Mouse (Mus musculus) gastrocnemius, postnatal 14 days (tissue): ENCODE measurements at regions not wholly inside any gene's neighbourhood (a gene's known extent, or its start where the extent isn't known, plus 50 kb on each side); places are given as distances from the start of the nearest gene placed in this dataset.

Experiments used
- DNase-seq: peaks from one replicate; pipeline ENCODE4 v3.0.0; 2021; ENCODE audit warnings: mixed read lengths
- intact Hi-C: fragments of 180-260 bp; cut with DNase I; formaldehyde crosslinking; loops from one replicate; pipeline ENCODE4 v1.15.1; 2025; ENCODE audit warnings: low total_unique reads

DNA sequence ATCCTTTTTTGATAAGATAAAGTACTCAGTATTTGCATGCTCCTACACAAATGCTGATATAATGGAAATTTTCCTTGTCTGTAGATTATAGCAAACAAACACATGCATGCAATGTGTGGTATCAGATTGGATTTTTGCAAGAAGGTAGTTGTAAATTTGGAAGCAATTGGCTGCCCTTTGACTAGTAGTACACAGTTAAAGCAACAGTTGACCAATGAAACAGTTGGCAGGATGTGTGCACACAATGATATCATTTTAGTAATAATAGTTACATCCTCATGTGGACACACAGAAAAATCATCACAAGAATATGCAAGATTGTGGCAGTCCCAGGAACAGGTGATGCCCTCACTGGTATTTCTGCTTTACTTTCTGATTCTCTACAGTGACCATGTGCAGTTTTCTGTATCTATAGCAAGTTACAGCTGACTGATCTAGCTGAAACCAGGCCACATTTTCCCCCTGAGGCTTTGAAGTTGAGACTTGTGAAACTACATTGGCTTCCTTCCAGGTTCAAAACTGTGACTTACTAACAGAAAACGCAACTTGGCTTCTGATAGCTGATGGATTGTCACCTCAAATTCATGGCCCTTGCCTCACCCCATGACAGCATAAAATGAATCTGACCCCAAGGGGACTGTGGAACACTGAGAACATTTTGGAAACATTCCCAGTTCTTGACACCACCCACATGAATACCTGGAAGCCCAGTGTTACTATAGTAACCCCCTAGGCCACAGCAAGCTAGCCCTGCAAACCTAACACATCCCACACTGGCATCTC is 136.3 kb upstream of the Gm37988 start:
- intact Hi-C loops, result no loop called here
- no peak for DNase-seq

DNA sequence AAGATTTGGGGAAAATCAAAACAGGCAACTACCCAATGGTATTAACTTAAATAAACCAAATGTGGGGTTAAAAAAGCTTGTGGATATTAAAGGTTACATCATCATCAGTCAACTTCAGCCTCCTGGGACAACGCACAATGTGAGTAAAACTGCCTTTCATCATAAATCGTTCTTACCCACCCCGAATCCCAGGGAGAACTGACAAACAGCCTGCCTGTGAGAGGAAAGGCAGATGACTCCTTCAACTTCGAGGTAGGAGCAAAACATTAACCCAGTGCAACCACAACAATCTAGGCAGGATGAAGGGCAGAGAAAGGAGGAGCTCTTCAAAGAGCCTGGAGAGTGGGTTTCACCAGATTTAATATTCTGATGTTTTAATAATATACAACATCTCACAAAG is 135.3 kb upstream of the Gm37988 start:
- intact Hi-C loops, result no loop called here
- no peak for DNase-seq

DNA sequence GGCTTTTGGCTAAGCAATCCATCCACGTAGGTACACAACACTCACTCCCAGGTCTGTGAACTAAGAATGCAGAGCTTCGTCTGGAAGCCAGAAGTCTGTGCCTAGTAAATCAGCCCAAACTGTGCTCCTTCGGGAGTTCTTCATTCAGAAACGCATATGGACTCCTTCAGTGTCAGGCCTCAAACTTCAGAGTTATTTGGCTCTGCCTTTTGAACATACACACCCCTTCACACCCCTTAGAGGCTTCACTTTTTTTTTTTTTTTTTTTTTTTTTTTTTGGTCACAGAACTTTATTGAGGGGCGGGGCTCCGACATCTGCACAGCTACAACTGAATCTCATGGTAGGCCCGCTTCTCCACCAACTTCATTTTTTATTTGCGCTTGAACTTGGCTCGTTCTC is 120.1 kb upstream of the Gm37988 start:
- no peak for DNase-seq
- intact Hi-C loops, result no loop called here

DNA sequence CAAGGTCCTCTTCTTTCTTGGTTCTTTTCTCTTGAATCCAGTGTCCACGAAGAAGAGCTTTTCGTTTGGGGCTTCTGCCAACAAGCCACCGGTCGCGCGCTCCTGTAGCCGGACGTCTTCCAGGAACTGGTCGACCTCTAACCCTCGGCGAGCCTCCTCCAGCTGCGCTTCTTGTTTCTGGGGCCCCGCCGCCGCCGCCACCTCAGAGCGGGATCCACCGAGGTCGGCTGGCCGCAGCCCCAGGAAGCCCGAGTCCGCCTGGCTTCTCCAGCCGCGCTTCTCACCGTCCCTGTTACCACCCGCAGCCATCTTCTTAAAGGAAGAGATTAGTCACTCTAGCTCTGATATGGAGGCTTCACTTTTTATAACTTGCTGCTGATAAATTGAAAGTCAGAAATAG is 118.6 kb upstream of the Gm37988 start:
- DNase-seq, result no peak
- intact Hi-C loops, result no loop called here

DNA sequence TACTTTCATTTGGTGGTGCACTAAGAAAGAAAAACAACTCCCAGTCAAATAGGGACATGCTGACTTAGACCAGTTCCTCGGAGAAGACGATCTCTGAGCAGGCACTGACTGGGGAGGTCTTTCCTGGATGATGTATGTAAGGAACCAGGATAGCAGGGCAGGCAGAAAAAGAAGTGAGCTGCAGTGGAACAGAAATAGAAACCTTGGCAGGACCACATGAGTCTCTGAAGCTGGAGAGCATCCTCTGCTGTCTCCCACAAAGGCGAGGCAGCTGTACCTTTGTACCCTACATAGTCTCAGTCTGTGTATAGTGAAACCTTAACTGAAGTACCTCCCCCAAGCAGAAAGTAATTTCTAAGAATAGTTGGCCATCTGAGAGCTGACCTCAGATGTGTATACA is 104.4 kb upstream of the Gm37988 start:
- DNase-seq, result no peak
- intact Hi-C loops, result no loop called here

DNA sequence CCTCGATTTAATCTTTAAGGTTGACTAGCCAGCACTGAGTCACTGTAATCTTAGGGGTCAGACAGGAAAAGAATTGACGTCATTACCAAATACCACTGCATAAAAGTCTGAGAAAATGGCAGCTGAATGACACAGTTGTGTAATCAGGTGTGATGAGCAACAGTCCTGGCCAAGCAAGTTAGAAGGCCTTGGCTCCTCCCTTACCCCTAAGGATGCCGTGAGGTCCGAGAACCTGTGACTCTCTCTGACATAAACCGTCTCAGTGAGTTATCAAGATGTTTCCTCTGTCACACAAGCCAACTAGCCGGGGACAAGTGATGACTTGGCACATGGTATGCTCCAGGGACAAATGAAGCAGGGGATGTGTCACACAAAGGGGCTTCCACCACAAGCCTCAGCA is 101.5 kb upstream of the Gm37988 start:
- intact Hi-C loops, result no loop called here
- no peak for DNase-seq

DNA sequence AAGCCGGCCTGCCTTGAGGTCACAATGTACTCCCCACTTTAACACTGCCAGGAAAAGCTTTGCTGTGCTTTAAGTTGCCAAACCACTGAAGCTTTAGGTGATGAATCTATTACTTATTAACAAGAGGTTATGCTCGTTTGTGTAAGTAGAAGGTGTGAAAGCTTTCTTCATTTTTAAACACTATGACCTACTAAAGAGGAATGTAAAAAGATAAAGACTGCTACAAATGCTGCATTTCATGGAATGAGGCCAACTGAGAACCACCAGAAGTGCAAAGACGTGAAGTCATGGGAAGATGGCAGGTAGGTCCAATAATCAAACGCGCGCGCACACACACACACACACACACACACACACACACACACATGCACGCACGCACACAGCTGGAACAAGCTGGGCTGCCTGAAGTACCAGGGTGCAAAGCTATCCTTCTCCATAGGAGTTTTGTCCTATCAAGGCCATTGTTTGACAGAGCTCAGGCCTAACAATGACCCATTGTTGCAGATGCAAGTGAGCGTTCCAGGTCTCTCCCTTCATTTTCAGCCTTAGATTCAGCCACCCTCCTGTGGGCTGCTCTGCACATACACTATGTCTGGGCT is 85.3 kb upstream of the Gm37988 start:
- intact Hi-C loops, result no loop called here
- DNase-seq, result no peak
